Mouse (Mus musculus): Measurements from ENCODE around the gene Tcp11l2.

- TF ChIP-seq CTCF (IDR thresholded peaks at IDR 0.05; ENCODE audit: low read depth) = no peak
- TF ChIP-seq EP300 (IDR thresholded peaks at IDR 0.05; ENCODE audit: low read depth) = no peak
These were observed 16.4 kb upstream of the Tcp11l2 start for GRCm38 (mm10) chr10:84559986-84560385.
